Mouse (Mus musculus) cerebellum, adult 9-10 months (tissue): ENCODE data around the gene Itpr1.

Source experiments
- DNase-seq: peaks from one replicate; pipeline ENCODE4 v3.0.0; 2022

The Itpr1 gene

DNA sequence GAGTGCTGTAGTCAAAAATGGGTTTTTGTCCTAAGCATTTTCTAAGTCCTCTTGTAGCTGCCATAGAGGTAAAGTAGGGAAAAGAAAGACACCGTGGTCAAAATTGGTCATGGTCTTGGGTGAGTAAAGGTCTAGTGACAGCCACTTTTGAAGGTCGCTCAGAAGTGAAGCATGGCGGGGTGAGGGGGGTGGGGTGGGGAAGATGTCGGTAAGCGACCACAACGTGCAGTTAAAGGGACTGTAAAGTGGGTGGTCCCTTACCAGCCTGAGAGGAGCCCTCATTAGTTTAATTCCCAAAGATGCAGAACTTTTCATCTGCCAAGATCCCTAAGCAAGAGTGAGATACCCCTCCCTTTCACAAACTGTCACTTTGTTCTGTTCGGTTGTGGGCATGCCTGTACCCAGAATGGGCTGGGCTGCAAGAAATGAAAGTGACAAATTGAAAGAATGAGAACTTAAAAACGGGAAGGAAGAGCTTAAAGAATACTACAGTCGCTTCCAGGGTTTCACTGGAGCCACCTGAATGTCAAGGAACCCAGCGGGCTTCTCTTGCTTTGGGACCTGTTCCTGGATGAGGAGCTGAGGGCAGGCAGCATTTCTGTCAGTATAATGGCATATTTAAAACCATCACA is 1.5 kb downstream of the Itpr1 start:
- no peak for DNase-seq

DNA sequence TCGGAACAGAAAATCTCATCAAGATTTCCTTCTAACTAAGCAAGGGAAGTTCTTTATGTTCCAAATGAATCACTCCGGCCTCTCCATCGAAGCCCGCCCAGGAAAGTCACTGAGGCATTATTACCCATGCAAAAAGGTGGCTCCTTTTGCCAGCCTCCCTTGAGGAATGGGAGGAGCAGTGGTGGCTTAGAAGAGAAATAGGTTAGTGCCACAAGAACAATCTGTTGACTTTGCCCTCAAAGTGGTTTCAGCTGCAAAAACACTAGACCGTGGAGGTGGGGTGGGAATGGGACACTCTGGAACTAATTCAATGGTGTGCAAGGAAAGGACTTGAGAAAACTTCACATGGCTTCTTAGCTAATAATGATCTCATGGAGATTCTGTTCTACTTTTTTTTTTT is 3.2 kb downstream of the Itpr1 start:
- DNase-seq, result no peak

DNA sequence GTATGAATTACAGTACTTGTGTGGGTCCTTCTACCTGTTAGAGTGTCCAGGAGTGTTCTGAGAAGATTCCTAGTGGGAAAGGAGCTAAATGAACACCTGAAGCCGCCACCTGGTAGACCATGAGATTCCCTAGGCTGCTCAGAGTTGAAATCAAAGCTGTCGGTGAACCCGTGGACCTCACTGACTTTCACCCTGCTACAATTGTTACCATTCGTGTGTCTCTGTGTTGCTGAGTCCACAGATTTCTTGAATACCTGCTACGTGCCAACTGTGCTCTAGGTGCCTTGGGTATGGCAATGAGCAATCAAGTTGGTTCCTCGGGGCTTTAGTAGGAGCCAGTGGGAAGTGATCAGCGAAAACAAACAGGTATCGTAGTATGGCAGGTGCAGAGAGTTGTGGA is 3.9 kb downstream of the Itpr1 start:
- DNase-seq, result no peak

DNA sequence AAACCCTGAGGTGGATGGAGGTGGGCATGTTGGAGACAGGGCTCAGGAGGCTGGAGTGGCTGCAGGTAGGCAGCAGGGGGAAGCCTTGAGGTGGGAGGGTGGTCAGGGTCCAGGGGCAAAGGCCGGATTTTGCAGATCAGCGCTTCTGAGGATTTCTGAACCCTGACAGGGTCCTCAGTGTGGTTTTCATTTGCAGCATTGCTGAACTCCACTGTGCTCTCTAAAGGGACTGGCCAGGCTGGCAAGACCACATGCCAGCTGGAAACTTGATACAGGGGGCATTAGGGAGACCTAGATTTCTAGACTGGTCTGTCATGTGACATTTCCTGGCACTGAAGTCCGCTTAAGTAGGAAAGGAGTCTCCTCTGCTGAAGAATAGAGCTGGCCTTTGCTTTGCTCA is 5.1 kb downstream of the Itpr1 start:
- no peak for DNase-seq

DNA sequence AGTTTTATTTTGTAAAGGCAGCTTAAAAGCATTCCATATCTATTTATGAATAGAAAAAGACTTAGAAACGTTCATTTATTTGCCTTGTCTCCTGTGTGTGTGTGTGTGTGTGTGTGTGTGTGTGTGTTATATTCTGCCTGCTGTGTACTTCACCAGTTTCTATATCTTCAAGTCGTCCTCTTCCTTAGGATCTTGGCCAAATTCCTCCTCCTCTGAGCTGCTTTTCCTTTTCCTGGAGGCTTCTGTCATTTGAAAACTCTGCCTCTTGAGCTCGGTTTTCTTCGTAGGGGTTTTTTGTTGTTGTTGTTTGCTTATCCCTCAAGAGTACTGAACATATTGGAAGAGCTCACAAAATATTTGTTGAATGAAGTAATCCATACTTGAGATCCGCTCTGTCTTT is 9.5 kb downstream of the Itpr1 start:
- DNase-seq, result no peak

DNA sequence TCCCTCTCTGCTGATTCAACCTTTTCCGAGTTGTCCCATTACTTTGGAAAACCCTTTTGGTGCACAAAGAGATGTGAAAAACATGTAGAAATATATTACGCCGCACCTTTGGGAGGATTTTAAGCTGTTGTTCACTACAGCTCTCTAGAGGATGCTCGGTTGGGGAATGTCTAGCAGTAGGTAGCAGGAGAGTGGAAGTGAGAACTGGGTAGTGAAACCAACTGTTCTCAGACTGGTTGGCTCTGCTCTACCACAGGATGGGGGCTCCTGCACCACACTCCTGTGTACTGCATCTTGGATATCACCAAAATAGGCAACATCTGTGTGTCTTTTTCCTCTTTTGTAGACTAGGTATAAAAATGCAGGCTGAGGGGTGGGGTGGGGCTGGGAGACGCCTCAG is 10.0 kb downstream of the Itpr1 start:
- DNase-seq, result no peak

DNA sequence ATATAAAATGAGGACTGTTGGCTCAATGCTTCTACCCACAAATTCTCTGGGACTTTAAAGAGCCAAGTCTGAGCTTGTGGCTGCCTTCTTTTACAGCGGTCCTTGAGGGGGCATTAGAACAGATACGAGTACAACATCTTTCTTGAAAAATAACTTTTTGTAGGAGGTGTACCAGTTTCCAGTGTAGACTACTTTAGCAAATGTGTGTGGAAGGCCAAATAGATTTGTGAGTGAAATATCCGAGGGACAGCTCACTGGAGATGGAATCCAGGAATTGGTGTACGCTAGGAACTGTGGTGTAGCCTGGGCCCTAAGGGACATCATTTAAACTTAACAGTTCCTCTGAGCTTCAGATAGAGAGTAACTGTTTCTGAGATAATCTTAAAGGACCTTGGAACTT is 11.5 kb downstream of the Itpr1 start:
- no peak for DNase-seq

DNA sequence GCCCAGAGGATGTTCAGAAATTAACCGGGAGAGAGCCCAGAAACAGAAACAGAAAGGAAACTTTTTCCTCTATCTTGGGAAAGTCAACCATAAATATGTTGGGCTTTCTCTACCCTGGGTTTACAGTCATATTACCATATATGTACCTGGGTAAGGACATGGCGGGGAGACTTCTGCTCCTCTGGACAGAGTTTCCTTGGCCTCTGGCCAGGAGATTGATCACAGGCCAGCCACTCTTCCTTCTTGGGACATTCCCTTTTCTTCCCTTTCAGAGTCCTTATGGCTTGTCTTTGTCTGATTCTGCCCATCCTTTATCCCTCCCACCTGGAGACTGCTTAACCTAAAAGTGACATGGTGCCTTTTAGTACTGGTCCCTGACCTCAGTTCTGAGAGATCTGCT is 12.1 kb downstream of the Itpr1 start:
- DNase-seq, result no peak

DNA sequence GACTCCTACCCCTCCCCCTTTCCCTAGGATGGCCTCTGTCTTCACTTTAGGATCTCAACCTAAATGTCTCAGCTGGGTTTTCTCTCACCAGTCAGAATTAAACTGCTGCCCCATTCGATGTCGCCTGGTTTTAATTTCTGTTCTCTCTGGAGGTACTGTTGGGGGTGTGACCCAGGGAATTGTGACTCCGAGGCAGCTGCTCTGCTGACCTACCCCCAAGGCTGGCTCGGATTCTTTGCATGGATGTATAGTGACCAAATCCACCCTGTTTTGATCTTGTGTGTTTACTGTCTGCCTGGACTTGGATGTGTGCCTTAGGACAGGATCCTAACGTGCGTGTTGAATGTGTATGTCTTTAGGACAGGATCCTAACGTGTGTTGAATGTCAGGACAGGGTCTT is 13.3 kb downstream of the Itpr1 start:
- no peak for DNase-seq

DNA sequence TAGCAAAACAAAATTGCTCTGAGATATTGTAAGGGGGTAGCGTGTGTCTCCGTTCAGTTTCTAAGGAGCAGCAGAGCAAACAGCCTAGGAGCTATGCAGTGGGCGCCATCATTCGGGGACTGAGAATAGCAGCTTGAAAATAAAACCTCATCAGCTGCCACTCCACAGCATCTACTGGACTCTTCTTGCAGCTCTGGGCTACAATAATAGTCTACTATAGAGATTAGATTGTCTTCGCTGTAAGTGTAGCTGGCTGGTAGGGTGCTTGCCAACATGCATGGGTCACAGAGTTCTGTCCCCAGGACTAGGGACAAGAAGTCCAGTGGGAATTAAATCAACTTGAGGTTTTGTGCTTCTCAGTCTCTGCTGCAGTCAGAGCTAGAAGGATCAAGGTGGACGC is 14.6 kb downstream of the Itpr1 start:
- DNase-seq, result no peak

DNA sequence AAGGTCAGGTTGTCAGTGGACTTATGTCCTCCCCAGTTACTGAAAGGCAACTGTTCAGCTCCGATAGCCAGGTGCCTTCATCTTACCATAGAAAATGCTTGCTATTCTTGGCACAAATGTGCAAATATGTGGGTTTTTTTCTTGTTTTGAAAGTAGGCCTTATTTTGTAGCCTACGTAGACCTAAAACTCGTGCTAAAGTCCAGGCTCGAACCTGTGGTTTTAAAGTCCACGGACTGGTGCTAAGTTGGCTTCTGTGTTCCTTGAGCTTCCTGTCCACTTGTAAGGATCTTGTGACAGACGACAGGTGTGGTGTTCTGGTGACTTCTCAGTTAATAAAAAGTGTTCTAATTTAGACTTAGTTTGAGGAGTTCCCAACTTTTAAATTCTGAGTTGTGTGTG is 15.2 kb downstream of the Itpr1 start:
- no peak for DNase-seq

DNA sequence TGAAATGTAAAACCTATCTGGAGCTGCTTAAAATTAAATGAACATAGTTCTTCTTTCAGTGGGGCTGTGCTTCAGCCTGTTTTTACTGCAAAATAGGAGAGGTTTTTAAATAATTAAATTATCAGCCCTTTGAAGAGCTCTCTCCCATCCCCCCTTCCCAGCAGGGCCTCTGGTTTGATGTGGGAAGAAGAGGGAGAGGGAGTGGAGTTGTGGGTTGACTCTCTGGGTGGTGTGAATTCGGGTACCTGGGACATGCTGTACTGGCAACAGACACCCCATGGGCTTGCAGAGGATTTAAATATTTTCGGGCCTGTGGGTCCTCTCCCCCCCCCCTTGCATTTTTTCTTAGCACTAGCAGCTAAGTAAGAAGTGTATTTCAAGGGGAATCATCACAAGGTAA is 15.7 kb downstream of the Itpr1 start:
- no peak for DNase-seq

DNA sequence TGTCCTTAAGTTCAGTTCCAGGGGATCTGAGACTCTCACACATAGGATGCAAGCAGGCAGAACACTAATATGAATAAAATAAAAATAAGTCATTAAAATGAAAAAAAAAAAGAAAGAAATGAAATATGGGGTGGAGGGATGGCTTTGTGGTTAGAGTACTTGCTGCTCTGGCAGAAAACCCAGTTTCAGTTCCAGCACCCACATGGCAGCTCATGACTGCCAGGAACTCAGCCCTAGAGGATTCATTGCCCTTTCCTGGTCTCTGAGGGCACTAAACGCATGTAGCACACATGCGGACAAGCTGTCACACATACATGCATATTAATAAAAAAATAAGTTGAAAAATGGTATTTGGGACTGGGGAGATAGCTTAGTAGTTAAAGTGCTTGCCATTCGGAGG is 17.7 kb downstream of the Itpr1 start:
- no peak for DNase-seq

DNA sequence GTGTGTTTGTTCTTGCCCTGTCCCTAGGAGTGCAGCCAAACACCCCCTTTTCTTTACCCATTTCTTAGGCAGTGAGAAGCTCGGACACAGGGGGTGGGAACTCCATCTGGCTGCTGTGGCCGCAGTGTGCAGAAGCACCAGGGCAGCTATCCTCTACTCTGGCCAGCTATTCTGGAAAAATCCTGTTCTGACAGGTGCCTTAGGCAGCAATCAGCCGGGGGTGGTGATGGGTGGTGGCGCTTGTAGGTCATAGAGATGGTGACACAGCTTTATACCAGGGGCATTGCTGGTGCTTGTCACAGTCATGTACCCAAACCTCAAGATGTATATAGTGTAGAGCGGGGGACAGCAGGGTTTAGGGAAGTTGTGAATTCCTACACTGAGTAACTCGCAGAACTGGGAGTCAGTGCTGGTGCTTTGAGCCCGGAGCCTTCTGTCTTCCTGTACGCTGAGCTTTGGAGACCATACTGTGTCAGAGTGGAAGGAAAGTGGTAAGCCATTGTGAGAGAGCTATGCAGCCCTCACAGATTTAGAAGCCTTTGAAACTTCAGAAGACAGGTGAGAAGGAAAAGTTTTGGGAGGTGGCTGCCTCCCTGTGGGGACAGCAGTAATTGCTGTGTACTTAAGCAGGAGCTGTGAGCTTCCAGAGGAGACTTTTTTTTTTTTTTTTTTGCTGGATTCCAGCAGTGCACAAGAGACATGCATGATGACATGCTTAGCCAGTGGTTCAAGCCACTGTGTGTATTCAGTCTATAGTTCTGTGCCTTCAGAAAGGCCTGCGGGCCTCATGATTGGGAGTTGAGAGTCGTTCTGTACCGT is 19.2 kb downstream of the Itpr1 start:
- DNase-seq, result no peak

DNA sequence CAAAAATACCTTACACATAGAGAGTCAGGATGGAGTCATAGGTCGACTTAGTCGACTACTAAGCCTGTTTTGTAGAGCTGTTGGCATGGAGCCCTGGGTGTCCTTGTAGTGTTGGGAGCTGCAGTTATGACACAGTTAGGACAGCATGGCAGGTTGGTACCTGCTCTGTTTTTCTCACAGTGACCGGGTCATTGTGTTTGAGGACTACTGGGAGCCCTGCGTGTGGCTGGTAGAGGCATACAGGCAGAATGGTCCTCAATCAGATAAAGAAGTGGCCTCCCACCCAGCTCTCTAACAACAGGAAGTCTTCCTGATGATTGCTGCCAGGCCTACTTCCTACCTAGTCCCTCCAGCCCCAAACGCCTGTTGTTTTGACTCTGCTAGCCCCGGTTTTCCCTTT is 20.2 kb downstream of the Itpr1 start:
- DNase-seq, result no peak

DNA sequence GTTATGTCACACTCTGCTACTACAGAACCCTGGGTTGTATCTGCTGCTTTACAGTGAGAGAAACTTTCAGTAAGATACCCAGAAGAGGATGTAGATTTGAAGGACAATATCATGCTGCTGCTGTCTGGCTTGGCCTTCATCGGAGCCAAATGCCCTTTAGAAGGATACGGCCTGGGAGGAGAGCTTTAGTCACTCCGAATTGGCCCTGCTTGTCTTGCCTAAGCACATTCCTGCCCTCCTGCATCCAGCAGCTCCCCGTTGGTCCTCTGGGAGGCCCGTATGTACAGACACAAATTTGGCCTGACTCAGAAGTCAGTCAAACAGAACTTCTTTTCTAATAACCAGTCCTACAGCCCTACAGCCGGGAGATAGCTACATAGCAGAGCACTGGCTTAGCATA is 21.6 kb downstream of the Itpr1 start:
- DNase-seq, result no peak

DNA sequence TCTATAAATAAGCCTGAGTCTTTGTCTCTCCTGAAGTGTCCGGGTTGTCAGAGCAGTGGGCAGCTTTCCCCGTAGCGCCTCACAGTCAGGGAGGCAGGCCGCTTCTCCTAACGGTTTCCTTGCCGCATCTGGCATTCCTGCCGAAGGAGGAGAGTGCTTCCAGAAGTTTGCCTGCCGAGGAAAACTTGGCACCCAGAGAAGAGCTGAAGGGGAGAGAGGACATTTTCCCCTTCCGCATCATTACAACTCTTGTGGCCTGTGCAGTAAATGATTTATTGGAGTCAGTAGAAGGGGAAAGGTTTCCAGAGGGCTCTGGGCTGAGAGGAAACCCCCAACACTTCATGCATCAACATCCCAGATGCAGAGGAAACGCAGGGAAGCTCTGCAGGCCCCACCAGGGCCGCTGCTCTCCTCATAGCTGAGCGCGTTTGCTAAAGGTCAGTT is 22.8 kb downstream of the Itpr1 start:
- DNase-seq, result no peak

DNA sequence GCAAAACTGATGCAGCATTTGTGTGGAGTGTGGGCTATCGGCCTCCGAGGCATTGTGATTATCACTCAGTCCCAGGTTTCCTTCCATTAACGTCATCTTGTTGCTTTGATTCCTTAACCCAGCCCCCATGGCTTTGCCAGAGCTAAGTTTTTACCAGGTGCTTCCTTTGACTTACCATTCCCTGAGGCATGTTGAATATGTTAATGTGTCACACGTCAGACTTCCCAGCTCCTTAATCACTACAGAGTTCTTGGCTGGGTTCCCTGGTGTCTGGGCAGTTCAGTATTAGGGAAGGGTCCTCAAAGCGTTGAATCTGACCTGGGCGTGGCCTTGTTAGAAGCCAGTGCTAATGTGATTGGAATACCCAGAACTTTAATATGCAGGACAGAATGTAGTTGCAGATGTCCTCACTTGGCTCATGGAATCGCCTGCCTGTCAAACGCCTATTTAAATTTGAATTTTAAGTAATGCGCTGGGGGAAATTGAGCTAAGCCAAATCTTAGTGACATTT is 23.6 kb downstream of the Itpr1 start:
- no peak for DNase-seq

DNA sequence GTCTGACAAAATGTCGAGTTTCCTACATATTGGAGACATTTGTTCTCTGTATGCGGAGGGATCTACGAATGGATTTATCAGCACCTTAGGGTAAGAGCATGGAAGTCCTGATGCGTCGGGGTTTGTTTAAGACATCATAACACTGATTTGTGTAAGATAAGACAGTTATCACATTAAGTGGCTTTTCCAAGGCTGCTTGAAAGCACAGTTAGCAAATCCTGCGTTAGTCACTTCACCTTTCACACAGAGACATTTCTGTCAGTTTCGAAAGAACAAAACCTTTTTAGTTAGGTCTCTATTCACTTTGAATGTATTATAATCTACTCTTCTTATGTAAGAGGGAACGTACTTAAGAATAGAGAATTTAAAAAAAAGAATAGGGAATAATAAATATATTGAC is 24.1 kb downstream of the Itpr1 start:
- no peak for DNase-seq

DNA sequence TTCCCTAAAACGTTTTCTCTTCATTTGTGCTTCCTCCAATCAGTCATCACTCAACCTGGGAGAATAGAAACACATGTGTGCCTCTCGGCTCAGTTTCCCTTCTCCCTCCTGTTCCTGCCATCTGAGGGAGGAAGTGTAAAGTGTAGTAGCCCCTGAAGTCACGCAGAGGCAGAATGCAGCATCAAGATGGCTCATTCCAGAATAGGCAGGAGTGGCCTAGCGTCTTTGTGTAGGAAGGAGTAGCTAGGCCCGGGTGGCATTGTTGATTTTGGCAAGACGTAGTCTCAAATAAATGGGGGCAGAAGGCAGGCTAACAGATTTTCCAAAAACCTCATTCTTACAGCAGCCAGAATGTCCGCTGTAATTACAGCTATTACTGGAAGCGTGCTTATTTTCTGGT is 24.7 kb downstream of the Itpr1 start:
- DNase-seq, result no peak

DNA sequence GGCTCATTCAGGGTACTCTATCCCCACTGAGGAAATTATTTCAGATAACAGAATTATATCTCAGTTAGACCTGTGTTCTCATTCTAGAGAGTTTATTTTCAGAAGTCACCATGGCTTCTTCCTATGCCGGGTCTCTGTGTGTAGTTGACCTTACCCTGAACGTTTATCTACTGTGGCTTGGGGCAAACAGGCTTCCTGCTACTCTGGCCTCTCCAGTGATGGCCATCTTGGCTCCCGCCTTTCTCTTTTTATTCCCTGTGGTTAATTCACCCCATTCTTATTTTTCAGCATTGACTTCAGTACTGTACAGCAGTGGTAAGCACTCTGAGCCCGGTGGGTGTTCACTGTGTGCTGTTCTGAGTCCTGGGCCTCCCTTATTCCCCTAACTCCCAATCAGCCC is 25.1 kb downstream of the Itpr1 start:
- no peak for DNase-seq

DNA sequence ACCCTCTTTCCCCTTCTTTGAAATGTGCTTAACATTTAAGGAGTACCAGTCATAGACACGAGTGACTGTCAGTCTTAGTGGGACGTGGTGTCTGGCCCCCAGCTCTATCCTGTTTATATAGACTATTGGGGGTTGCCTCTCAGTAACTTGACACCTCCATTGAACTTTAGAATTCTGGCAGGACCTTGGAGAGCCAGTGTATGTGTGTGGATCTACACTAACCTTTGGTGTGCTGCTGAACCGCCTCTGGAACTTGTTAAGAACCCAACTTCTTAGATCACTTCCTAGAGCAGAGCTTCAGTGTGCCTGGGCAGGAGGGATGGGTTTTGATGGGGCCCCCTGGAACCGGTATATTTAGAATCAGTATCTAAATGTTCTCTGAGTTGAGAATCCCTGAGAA is 26.2 kb downstream of the Itpr1 start:
- no peak for DNase-seq

DNA sequence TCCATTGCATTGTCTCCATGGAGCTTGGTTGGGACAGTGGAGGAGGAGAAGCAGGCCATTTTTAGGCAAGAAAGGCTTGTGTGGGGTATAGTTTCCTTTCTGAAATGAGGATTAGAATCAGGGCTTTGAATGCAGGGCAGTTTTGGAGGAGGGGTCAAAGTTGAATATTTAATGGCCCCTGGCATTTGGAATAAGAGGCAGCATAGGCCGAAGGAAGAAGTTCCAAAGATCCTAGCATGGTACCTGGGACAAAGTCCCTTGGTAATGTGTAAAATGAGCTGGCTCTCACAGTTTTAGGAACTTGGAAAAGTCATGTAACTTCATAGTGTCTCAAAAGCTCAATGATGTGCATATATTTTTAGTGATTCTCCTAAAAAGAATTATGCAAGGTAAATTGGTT is 27.1 kb downstream of the Itpr1 start:
- DNase-seq, result no peak

DNA sequence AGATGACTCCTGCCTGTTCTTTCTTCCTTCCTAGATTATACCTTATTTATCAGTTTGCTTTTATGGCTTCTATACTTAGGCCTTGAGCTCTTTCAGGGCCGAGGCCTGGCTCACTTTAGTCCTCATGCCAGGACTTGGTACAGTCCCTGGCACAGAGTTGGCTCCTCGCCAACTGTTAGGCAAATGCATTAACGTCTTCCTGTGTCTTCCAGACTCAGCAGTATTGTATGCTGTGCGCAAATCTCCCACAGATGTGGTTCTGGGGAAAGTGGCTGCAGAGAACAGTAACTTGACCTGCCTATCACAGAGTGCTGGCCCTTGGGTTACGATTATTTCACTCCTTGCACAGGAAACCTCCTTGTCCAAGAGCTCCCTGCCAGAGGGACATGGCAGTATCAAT is 27.9 kb downstream of the Itpr1 start:
- DNase-seq, result no peak

DNA sequence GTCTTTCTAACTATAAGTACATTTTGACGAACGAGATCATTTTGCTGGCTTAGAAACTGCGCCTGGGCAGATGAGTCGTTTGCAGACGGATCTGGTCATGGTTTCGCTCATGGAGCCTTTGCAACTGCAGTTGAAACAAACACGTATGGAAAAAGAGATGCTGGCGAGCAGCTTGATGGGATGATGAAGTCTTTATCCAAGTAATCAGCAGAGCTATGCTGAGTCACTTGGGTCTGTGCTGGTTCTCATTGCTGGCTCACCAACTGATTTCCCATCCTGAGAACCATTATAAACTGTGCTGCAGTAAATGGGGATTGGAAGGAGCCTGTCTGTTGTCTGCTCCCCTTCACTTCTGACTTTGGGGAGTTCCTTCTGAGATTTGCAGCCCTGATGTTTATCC is 31.7 kb downstream of the Itpr1 start:
- DNase-seq, result no peak
